ENCODE assay signal across 26 mouse cellular contexts in the genomic region with DNA sequence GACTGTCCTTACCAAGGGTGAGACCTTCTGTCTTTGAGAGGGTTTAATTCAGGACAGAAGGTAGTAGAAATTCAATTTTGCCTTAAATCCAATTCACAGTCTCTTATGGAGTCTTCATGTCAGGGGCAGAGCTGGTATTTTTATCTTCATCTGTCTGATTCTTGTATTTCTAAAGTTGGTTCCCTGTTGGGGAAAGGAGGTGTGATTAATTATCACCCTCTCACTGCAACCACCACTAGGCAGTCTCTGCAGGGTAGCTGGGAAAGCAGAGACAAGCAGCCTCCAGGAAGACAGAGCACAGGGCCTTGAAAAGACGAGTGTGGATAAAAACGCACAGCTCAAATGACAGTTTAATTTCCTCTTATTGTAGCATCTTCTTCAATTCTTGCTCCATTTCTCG.
DNase-seq lines count a peak whose midpoint lies in the region; ATAC-seq and TF ChIP-seq lines count a peak whose summit lies in the region.
"Had no signal": no experiment of that assay in that cellular context is flagged by ENCODE, and none has a peak within 500 bp of the region (broad histone marks: within the 10 kb centered on the region; RNA-seq: fewer than 3 reads in every experiment).

No protein-coding gene starts in this region.

- 85% methylated on average over 3 of the region's 3 CpGs for WGBS in midbrain, embryonic 11.5 days
- 82% methylated on average over 3 of the region's 3 CpGs for WGBS in midbrain, embryonic 10.5 days
- WGBS in olfactory bulb, adult 2 months, result 49% methylated on average over 3 of the region's 3 CpGs

- no peak overlapping the region for H3K27ac ChIP-seq in midbrain, embryonic 11.5 days (ENCODE audit: low read depth, low read length)
- H3K27ac ChIP-seq in midbrain, embryonic 10.5 days (replicated peaks), result no peak overlapping the region
- H3K27ac ChIP-seq in olfactory bulb, adult 2 months (ENCODE audit: insufficient read depth, low read depth, low read length), result peak overlapping the region; percentile 89
- H3K27ac ChIP-seq: embryonic facial prominence, embryonic 10.5 days; embryonic facial prominence, embryonic 12.5 days; forebrain, embryonic 13.5 days; forebrain, embryonic 15.5 days had no signal

- H3K4me3 ChIP-seq in midbrain, embryonic 11.5 days (ENCODE audit: low read depth, low read length), result no peak overlapping the region
- H3K4me3 ChIP-seq in midbrain, embryonic 10.5 days, result no peak overlapping the region
- no peak overlapping the region for H3K4me3 ChIP-seq in olfactory bulb, adult 2 months (ENCODE audit: insufficient read depth, low read depth, low read length)
- H3K4me3 ChIP-seq: embryonic facial prominence, embryonic 10.5 days; embryonic facial prominence, embryonic 12.5 days; forebrain, embryonic 13.5 days; forebrain, embryonic 15.5 days had no signal

- H3K4me2 ChIP-seq in midbrain, embryonic 11.5 days, result no peak overlapping the region
- H3K4me2 ChIP-seq: embryonic facial prominence, embryonic 12.5 days; forebrain, embryonic 13.5 days; forebrain, embryonic 15.5 days had no signal

- no peak for DNase-seq in frontal cortex, postnatal 25 days (ENCODE audit: low spot score in 2 of 2)
- DNase-seq in midbrain, embryonic 11.5 days (ENCODE audit: low spot score, missing footprints), result peak; percentile 54
- no peak for DNase-seq in midbrain, embryonic 10.5 days (ENCODE audit: low spot score)
- peak; percentile 73 for DNase-seq in brain, adult 2 months (ENCODE audit: low read depth, low spot score)
- no peak for DNase-seq in retina, embryonic 14.5 days (ENCODE audit: low spot score)
- DNase-seq: adrenal gland, adult 8-10 months; adrenal gland, postnatal 14 days; adrenal gland, postnatal 36 days; B cell, adult 2 months; cerebellum, adult 11-12 months; cerebellum, adult 2 months; cerebellum, adult 9-10 months; cerebellum, postnatal 10 days; cerebellum, postnatal 25 days had no signal

- peak; percentile 90 for ATAC-seq in frontal cortex, adult (ENCODE audit: low TSS enrichment)
- ATAC-seq in midbrain, embryonic 11.5 days (ENCODE audit: low FRiP score), result no peak
- ATAC-seq in granulocyte monocyte progenitor cell, adult 5-6 weeks (replicated peaks; ENCODE audit: poor library complexity, severe bottlenecking), result no peak
- ATAC-seq: activated CD4-positive, CD25-positive, alpha-beta regulatory T cell, adult 4 months; CD4-positive, CD25-positive, alpha-beta regulatory T cell, adult 4 months; forebrain, embryonic 13.5 days; forebrain, embryonic 15.5 days; Patski had no signal

- no peaks in the 10 kb centered on the region for H3K9me3 ChIP-seq in midbrain, embryonic 11.5 days (ENCODE audit: control insufficient read depth, low read length)
- no peaks in the 10 kb centered on the region for H3K9me3 ChIP-seq in midbrain, embryonic 10.5 days (replicated peaks)
- H3K9me3 ChIP-seq: embryonic facial prominence, embryonic 10.5 days; embryonic facial prominence, embryonic 12.5 days; forebrain, embryonic 13.5 days; forebrain, embryonic 15.5 days had no signal

- TF ChIP-seq POLR2A in olfactory bulb, adult 2 months (IDR thresholded peaks at IDR 0.05; ENCODE audit: insufficient read depth, low read depth, low read length), result no peak

- no peaks in the 10 kb centered on the region for H3K36me3 ChIP-seq in midbrain, embryonic 11.5 days (ENCODE audit: control insufficient read depth, insufficient read depth, low read length)
- no peaks in the 10 kb centered on the region for H3K36me3 ChIP-seq in midbrain, embryonic 10.5 days
- H3K36me3 ChIP-seq: embryonic facial prominence, embryonic 10.5 days; embryonic facial prominence, embryonic 12.5 days; forebrain, embryonic 15.5 days; G1E had no signal

- H3K27me3 ChIP-seq in midbrain, embryonic 11.5 days (ENCODE audit: control insufficient read depth, insufficient read depth, low read length), result no peaks in the 10 kb centered on the region
- H3K27me3 ChIP-seq in midbrain, embryonic 10.5 days (ENCODE audit: low read depth, poor library complexity, severe bottlenecking), result no peaks in the 10 kb centered on the region; the same call in 1 of the 2 replicates
- H3K27me3 ChIP-seq: CH12.LX; embryonic facial prominence, embryonic 12.5 days; forebrain, embryonic 13.5 days; forebrain, embryonic 15.5 days had no signal

- no peak for TF ChIP-seq CTCF in olfactory bulb, adult 2 months (IDR thresholded peaks at IDR 0.05; ENCODE audit: insufficient read depth, low read depth, low read length)

- no peaks in the 10 kb centered on the region for H3K4me1 ChIP-seq in midbrain, embryonic 11.5 days (ENCODE audit: control insufficient read depth, insufficient read depth, low read length)
- no peaks in the 10 kb centered on the region for H3K4me1 ChIP-seq in midbrain, embryonic 10.5 days
- H3K4me1 ChIP-seq in olfactory bulb, adult 2 months (ENCODE audit: control insufficient read depth, insufficient read depth, low read length), result peaks cover 2% of the 10 kb centered on the region; the same call in 1 of the 2 replicates
- H3K4me1 ChIP-seq: embryonic facial prominence, embryonic 10.5 days; embryonic facial prominence, embryonic 12.5 days; forebrain, embryonic 15.5 days had no signal

- H3K9ac ChIP-seq in midbrain, embryonic 11.5 days (ENCODE audit: low read length), result no peak overlapping the region
- H3K9ac ChIP-seq: embryonic facial prominence, embryonic 12.5 days; forebrain, embryonic 13.5 days; forebrain, embryonic 15.5 days had no signal

Comparison
In these comparisons a context has a peak if more than half of its experiments do, and no peak if none do; other contexts are left out.
1. DNase-seq: peak in midbrain, embryonic 11.5 days (single experiment) and brain, adult 2 months (single experiment); none in frontal cortex, postnatal 25 days (0 of 2), midbrain, embryonic 10.5 days (single experiment) and retina, embryonic 14.5 days (single experiment).